Mouse (Mus musculus) cortical plate, adult 2 months (tissue): ENCODE measurements around the gene Trp53tg5. TPM values are rescaled to one million over a fixed set of nuclear protein-coding genes. Genes with fewer than 3 reads are reported as not detected.
A peak's percentile ranks its signal among the peaks of the same experiment; 100 is the strongest.

Experiments
- H3K27ac ChIP-seq: fragments of 200-500 bp; 2 replicates; pipeline ENCODE4 v1.5.1; 2012; ENCODE audit warnings: low read length, control low read depth, inconsistent platforms; ENCODE audit not compliant: insufficient read depth
- H3K4me1 ChIP-seq: fragments of 200-500 bp; 2 replicates; pipeline ENCODE4 v1.6.1; 2011; ENCODE audit warnings: low read length; ENCODE audit not compliant: control insufficient read depth, insufficient read depth
- H3K4me3 ChIP-seq: fragments of 200-500 bp; 2 replicates; pipeline ENCODE4 v1.5.1; 2011; ENCODE audit warnings: mild to moderate bottlenecking, low read length, control low read depth; ENCODE audit not compliant: insufficient read depth
- CTCF ChIP-seq: fragments of 200-500 bp; IDR thresholded peaks from 2 replicates; pipeline ENCODE4 v1.5.1; 2011; ENCODE audit warnings: mild to moderate bottlenecking, control low read depth, low read length; ENCODE audit not compliant: insufficient read depth; ENCODE audit errors: extremely low read depth
- POLR2A ChIP-seq: fragments of 200-500 bp; IDR thresholded peaks from 2 replicates; pipeline ENCODE4 v1.6.1; 2011; ENCODE audit warnings: mild to moderate bottlenecking, low read length, control low read depth; ENCODE audit not compliant: insufficient read depth; ENCODE audit errors: extremely low read depth
- polyA plus RNA-seq: library from polyadenylated mRNA; depleted of rRNA; stranded (reverse); fragments of >200 nt; gene quantifications from 2 replicates; pipeline ENCODE4 v1.2.3, GENCODE M21; 2012

The Trp53tg5 gene
- polyA plus RNA-seq, 1 experiment = not detected

GRCm38 (mm10) chr2:164513389-164513788 is 39.9 kb upstream of the Trp53tg5 start:
- Histone ChIP-seq H3K4me3 (no peak overlapping the region), H3K27ac (no peak overlapping the region), H3K4me1 (no peaks in the 10 kb centered on the region)
- TF ChIP-seq CTCF (no peak), POLR2A (no peak)

- TF ChIP-seq POLR2A (no peak), CTCF (no peak)
- no peak overlapping the region for H3K27ac ChIP-seq
- no peaks in the 10 kb centered on the region for H3K4me1 ChIP-seq
These were observed 38.8 kb upstream of the Trp53tg5 start for GRCm38 (mm10) chr2:164512121-164512909.

GRCm38 (mm10) chr2:164510621-164511190 is 37.2 kb upstream of the Trp53tg5 start:
- TF ChIP-seq POLR2A = no peak
- no peak for TF ChIP-seq CTCF
- Histone ChIP-seq H3K4me1 (no peaks in the 10 kb centered on the region), H3K27ac (no peak overlapping the region), H3K4me3 (no peak overlapping the region)

More at GRCm38 (mm10) chr2:164512121-164512909, 38.8 kb upstream of the Trp53tg5 start:
- no peak overlapping the region for H3K4me3 ChIP-seq

- no peak overlapping the region for H3K4me3 ChIP-seq
- no peak overlapping the region for H3K27ac ChIP-seq
- TF ChIP-seq CTCF (no peak), POLR2A (no peak)
- H3K4me1 ChIP-seq = no peaks in the 10 kb centered on the region
These were observed 34.3 kb upstream of the Trp53tg5 start for GRCm38 (mm10) chr2:164507811-164508210.

- TF ChIP-seq POLR2A = no peak
- TF ChIP-seq CTCF = no peak
- H3K27ac ChIP-seq = no peak overlapping the region
- no peak overlapping the region for H3K4me3 ChIP-seq
- no peaks in the 10 kb centered on the region for H3K4me1 ChIP-seq
These were observed 32.3 kb upstream of the Trp53tg5 start for GRCm38 (mm10) chr2:164505619-164506347.

- no peak overlapping the region for H3K27ac ChIP-seq
- no peak for TF ChIP-seq CTCF
- no peak for TF ChIP-seq POLR2A
- no peaks in the 10 kb centered on the region for H3K4me1 ChIP-seq
- no peak overlapping the region for H3K4me3 ChIP-seq
These were observed 31.4 kb upstream of the Trp53tg5 start for GRCm38 (mm10) chr2:164504919-164505318.

GRCm38 (mm10) chr2:164500511-164500910 is 27.0 kb upstream of the Trp53tg5 start:
- no peak overlapping the region for H3K4me3 ChIP-seq
- no peak overlapping the region for H3K27ac ChIP-seq
- H3K4me1 ChIP-seq = peaks cover 5% of the 10 kb centered on the region
- TF ChIP-seq POLR2A = no peak
- no peak for TF ChIP-seq CTCF

GRCm38 (mm10) chr2:164499317-164499716 is 25.8 kb upstream of the Trp53tg5 start:
- H3K4me3 ChIP-seq = no peak overlapping the region
- 0 out of 2 replicates have a peak, but pooled peaks have one; percentile 13 for TF ChIP-seq CTCF
- TF ChIP-seq POLR2A = no peak
- peaks cover 5% of the 10 kb centered on the region for H3K4me1 ChIP-seq
- no peak overlapping the region for H3K27ac ChIP-seq

GRCm38 (mm10) chr2:164497691-164498268 is 24.3 kb upstream of the Trp53tg5 start:
- H3K27ac ChIP-seq = no peak overlapping the region
- H3K4me1 ChIP-seq = peaks cover 5% of the 10 kb centered on the region
- TF ChIP-seq POLR2A = no peak
- no peak for TF ChIP-seq CTCF
- peak overlapping the region; percentile 62 for H3K4me3 ChIP-seq
